Mouse (Mus musculus) retina, postnatal 1 day (tissue): ENCODE measurements around the gene D130043K22Rik.
A peak's percentile ranks its signal among the peaks of the same experiment; 100 is the strongest.

Experiments used
- DNase-seq: peaks from one replicate; pipeline ENCODE4 v3.0.0-alpha.2; 2012

D130043K22Rik gene

DNA sequence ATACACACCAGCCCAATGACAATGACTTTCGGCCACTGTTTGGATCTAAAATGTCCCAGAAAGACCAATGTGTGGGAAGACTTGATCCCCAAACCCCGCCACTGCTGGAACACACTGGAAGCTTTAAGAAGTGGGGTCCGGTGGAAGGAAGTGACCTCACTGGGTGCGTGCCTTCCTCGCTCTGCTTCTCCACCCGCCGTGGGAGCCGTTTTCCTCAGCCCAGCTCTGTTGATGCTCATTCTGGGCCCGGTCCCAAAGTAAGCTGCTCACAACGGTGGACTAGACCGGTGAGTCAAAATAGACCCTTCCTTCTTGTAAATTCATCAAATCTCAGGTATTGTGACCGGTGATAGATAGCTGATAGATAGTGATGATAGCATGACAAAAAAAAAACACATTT, 60.5 kb downstream of the D130043K22Rik start:
- DNase-seq: no peak

DNA sequence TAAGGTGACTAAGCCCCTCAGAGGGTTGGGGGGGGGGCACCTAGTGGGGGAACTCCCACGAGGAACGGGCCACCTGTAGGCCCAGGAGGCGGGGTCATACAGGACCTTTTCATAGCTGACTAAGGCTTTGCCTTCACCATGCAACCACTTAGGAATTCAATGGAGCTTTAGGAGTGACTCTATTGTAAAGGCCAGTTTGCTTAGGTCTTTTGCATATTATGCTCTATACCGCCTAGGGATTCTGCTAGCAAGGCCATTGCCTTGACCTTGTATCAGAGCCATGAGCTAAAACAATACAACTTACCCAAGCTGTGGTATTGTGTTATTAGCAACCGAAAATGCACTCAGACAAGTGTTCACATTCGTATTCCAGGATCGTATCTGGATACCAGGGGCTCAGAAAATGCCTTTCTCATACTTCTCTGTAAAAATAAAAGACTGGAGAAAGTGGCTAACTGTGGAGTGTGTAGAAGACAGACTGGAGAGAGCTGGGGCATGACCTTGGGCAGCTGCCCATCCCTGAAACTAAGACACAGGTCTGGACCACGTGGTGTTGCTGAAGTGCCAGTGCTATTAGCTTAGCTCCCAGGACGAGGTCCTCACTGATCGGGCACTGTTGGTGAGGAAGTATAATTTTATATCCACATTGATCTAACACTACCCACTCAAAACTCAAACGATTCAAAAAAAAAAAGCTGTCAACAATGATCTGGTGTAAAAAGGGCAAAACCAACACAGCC, 62.1 kb downstream of the D130043K22Rik start:
- no peak for DNase-seq

DNA sequence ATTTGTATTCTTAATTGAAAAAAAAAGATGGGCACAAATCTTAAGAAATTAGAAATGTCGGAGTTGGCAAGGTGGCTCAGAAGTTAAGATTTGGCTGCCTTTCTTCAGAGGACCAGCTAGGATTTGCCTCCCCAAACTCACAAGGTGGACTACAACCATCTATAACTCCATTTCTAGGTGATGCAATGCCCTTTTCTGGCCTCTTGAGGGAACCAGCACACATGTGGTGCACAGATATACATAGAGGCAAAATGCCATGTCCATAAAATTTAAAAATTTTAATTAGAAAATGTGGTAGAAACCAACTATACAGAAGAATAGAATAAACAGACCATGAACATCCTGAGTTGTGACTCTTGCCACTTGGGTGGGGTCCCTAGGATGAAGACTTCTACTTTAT, 64.2 kb downstream of the D130043K22Rik start:
- DNase-seq: no peak

DNA sequence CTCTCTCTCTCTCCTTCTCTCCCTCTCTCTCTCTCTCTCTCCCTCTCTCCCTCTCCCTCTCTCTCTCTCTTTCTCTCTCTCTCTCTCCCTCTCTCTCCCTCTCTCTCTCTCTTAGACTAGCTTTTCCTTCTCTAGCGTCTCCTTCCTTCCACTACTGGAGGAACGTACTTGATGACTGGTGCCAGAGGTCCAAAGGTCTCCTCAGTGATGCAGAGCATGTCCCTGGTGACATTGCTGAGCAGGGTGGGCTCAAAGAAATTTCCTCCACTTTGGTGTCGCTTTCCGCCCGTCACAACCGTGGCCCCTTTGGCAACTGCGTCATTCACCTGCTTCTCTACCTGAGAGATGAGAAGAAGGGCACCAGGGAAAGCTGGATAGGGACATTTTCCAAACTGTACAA, 68.6 kb downstream of the D130043K22Rik start:
- DNase-seq: no peak

DNA sequence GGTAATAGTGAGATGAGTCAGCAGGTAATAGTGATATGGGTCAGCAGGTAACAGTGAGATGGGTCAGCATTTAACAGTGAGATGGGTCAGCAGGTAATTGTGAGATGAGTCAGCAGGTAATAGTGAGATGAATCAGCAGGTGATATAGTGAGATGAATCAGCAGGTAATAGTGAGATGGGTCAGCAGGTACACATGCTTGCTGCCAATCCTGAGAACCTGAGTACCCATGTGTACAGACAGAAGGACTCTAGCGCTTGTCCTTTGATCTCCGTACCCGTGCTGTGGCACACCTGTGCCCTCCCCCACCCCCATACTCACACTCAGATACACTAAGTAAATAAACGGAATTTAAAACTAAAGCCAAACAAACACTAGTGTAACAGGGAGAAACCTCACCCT, 70.0 kb downstream of the D130043K22Rik start:
- no peak for DNase-seq

DNA sequence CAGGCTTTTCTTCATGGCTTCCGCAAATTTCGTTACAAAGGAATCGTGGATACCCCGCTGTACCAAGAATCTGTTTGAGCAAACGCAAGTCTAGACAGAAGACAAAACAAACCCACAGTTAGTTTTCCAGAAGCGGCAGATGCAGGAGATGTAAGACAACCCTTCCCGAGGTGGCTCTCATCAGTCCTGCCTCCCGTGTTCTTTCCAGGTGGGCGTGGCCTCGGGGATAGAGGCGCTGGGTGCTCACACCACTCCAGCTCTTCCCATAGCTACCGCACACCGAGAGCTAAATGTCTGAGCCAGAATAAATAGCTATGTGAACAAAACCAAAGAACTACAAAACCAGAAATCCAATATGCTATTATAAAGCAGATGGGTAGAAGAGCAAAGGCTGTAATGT, 70.9 kb downstream of the D130043K22Rik start:
- DNase-seq: no peak

DNA sequence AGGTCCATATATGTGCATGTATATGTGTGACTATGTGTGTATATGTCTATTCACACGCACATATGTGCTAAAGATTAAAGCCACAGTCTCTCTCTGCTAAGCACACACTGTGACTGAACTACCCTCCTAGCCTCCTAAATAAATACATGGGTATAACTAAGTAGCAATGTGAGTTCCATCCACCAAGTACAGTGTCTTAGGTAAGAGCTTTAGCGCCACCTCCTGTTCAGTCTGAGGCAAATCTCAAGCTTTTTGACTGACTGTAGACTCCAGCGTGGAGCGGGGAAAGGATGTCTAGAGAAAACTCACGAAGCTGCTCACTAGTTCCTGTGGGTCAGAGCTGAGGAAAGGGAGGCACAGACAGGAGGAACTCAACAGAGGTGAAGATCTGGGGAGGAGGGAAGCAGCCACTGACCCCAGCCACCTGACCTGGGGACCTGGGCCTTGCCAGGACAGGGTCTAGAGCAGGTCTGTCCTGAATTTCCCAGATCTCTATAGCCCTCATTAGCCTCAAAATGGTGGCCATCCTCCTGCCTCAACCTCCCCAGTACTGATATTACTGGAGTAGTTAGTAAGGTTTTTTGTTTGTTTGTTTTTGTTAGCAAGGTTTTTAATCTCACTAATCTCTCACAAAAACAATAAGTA, 75.5 kb downstream of the D130043K22Rik start:
- peak; percentile 75 for DNase-seq

DNA sequence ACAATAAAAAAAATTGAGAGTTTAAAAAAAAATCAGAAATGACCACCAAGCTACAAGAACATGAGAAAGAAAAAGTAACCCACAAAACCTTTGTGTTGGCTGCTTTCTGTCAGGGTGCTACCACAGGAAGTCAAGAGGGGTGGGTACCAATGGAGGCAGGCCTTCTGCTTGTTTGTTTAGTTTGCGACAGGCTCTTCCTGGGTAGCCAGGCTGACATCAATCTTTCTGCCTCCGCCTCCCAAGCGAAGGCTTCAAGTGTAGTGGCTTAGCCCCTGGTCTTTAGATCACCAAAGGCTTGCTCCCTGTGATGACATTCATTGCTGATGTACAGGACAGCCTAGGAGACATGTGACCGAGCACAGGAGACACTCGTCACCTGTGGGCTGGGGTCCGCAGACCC, 76.3 kb downstream of the D130043K22Rik start:
- DNase-seq: no peak

DNA sequence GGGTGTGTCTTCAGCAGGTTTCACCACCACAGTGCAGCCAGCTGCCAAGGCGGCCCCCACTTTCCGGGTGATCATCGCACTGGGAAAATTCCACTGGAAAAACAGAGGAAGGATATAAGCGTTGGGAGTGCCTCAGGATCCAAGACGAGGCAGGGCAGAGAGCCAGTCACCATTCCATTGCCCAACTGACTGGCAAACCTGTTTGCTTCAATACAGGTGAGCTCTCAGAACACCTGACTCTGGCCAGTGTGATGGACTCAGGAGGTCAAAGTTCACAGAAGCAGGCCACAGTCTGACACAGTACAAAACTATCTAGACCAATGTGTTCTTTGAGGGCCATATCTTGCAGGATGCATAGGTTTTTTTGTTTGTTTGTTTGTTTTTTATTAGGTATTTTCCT, 79.1 kb downstream of the D130043K22Rik start:
- no peak for DNase-seq

DNA sequence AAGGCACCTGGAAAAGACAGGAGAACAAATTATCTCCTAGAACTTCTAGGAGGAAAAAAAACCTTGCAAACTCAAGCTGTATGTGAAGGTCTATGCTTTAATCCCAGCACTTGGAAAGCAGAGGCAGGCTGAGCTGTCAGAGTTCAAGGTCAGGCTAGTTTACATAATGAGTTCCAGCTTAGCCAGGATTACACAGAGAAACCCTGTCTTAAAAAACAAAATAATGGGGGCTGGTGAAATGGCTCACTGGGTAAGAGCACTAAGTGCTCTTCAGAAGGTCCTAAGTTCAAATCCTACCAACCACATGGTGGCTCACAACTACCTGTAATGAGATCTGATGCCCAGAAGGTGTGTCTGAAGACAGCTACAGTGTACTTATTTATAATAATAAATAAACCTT, 85.7 kb downstream of the D130043K22Rik start:
- DNase-seq: no peak

DNA sequence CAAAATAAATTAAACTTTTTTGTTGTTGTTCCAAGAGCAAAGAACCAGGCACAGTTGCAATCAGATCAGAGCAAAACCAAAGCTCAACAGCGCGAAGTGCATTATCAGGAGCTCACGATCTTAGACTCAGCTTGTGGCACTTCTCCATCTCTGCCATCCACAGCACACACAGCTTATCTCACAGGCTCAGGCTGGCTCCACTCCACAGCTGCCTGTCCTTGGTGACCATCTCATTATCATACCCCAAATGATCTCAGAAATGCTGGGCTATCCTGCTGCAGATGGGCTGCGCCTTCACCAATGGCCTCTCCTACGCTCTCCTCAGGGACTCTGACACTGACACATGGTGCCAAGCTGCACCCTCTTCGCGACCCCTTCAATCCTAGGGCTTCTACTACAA, 88.3 kb downstream of the D130043K22Rik start:
- DNase-seq: no peak

DNA sequence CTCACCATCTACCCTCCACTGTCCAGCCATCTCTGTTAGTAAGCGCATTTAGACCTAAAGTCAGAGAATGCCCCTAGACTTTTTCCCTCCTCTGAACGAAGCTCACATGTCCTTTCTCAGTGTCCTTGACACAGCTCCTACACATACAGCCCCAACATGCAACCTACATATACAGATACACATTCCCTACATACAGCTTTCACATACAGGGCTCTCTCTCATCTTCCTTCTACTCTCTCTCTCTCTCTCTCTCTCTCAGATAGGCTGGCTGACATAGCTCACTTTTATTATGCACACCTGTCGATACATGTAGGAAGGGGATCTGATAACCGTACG, 91.8 kb downstream of the D130043K22Rik start:
- DNase-seq: no peak

DNA sequence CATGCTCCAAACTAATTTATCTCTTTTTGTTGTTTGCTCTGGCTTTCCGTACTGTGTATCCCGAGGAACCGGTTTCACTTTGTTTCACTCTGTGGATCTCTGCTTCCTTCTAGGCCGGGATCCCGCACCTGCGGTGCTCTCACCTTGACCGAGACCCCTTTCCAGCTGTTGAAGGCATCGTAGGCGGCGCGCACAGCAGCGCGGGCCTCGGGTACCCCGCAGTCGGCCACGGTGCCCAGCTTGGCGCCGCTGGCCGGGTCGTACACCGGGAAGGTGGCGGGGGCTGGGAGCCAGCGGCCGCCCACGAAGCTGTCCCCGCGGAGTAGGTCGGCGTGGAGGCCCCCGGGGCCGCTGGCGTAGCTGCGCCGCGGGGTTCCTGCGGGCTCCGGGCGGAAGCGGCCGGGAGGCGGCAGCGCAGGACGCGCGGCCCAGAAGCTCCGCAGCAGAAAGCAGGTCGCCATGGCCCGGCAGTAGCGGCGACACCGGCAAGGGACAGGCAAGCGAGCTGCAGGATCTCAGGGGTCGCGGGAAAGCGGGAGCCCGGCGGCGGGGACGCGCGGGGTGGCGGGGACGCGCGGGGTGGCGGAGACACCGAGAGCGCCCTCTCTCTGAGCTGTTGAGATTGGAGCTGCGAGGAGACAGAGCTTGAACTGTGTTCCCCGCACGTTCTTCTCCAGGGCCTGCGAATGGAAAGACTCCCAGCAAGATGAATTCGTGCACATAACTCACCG, 92.3 kb downstream of the D130043K22Rik start, which contains the start of gene Aldh5a1:
Gene Aldh5a1, minus strand, starts transcription at position 554 of the 731 bp plus-strand sequence.
- DNase-seq: peak; percentile 90

DNA sequence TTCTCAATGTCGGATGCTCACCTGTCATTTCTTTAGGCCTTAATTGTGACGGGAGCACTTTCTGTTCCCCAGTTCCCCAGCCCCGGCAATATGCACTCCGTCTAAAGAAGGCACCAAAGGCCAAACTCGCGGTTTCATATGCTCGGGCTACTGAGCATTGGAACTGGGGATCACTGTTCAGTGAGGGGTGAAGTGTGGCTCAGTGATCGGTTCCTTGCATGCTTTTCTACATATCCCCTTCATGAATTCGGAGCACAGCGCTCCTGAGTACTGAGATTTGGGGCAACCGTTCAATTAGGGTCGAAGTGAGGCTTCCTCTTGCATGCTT, 92.9 kb downstream of the D130043K22Rik start:
- no peak for DNase-seq

DNA sequence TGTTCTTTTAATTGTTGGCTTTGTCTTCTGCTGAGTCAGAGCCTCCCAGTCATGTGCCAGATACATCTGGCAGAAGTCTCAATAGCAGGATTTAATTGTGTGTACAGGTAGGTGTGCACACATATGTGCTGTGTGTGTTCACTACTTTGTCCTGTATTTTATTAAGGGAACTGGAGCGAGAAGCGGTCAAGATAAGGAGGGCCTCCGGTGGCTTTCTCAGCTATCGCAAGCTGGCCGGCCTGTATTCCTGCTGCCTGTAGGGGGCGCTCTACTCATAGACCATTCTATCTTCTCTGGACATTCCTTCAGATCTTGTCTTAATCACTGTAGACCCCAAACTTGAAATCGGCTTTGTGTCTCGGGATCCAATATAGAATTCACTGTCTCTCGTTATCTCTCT, 93.7 kb downstream of the D130043K22Rik start:
- peak; percentile 84 for DNase-seq

DNA sequence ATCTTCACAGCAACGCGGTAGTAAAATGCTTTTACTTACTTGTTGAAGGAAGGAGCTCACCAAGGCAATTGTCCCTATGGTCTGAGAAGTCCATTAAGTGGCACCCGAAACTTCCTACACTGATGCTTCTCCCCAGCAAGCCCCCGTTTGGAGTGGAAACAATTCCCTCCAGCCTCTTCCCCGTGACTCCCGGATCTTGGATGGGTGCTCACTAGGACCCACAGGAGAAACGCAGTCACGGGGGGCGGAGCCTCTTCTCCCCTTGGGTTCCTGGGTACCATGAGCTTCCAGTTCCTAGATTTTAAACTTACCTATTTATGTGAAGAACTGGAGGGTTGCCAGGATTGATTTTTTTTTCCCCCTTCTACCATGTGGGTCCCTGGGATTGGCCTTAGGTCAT, 94.5 kb downstream of the D130043K22Rik start:
- no peak for DNase-seq

DNA sequence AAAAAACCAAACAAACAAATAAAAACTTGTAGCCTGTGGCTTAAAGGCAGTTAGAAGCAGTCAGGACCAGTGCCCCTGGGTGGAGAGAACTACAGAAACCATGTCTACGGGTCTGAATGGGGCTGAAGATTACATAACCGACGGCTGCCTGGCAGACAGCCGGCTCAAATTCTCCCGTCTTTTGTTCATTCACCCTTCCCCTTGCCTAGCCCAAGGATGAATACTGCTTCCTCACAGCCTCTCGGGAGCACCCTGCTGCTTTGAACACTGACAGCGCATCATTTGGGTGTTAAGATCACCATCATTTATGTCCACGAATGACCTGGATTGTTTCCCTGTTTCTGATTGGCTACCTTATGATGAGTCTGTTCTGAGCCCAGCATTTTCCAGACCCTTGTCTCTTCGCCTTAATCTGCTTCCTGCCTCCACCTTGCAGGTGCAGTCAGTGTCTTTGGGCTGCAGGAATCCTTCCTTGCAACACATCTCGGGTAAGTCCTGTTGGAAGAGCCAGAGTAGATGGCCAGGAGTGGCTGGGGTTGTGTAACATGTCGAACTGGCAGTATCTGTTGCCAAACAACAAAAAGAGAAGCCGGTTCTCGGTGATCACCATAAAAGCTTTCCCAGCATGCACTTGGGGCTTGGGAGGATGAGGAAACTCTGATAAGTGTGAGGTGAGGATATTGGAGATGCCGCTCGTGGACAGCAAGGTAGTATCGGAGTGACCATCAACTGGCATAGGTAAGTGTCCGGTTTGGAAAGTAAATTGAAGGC, 97.8 kb downstream of the D130043K22Rik start, which contains the start of gene Gpld1:
Gene Gpld1, plus strand, starts transcription at position 641 of the 771 bp plus-strand sequence.
- DNase-seq: peak; percentile 65

DNA sequence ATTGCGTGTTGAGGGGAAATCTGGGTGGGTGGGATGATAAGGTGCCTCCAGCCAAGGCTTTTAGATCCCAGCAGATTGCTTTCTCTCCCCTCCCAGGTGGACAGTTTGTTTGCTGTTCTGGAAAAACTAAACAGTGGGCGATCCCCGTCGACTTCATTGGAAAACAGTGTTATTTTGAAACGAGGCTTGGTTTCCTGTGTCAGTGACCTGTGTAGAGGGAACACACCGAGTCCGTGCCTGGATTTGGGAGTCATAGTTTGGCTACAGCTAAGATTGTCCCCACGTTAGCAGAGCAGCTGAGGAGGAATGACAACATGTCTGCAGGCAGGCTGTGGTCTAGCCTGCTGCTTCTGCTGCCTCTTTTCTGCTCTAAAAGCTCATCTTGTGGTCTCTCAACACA, 98.4 kb downstream of the D130043K22Rik start:
- no peak for DNase-seq

DNA sequence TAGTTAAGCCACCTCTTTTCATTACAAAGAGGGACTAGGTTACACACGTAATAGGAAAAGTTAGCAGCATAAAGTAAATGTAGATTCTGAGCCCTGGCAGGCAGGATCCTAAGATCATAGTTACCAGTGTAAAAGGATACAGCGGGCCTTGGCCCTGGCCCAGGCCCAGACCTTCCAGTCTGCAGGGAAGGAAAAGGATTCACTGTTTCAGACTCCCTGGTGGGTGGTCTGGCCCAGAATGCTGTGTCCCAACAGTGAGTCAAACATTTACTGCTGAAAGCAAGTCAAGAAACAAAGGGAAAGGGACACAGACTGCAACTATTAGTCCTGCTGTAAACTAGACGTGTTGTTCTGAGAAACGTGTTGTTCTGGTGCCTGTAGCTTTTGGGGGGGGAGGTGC, 100.6 kb downstream of the D130043K22Rik start:
- DNase-seq: peak; percentile 77

DNA sequence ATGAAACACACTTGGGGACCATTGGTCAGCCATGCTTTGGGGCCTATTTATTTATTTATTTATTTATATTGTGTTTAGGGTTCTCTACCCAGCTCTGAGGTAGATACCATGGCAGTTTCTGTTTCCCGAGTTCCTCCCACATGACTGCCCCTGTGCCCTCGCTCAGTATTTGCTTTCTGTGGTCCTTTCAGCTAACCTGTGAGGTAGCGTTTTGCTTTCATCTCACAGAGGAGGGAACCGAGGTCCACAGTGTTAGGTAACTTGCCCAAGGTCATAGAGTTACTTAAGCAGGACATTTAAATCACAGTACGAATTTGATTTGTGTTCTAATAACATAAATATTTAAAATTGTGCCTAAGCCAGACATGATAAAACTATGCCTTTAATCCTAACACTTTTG, 102.2 kb downstream of the D130043K22Rik start:
- DNase-seq: no peak

DNA sequence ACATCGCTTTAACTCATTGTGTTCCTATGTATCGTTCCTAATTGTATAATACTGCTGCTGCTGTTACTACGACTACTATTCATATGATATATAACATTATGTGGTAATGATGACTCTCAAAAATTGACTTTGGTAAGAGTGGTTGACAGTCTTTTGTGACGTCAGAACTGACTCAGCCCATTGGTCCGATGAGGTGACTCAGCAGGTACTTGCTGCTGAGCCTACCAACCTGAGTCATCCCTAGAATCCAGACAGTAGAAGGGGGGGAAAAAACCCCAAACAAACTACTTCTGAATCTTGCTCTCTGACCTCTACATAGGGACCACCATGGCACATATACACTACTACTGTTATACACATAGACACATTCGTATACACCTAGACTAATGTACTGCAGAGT, 103.9 kb downstream of the D130043K22Rik start:
- DNase-seq: no peak
